Mouse (Mus musculus) heart, postnatal 0 days (tissue): ENCODE data around the gene Rap1gap2. TPM values are rescaled to one million over a fixed set of nuclear protein-coding genes. Genes with fewer than 3 reads are reported as not detected.

ENCODE experiments used
- ATAC-seq: fragments of 200-750 bp; cut with Nextera tagmentation; 2 replicates; pipeline ENCODE4 v1.8.0; 2017; ENCODE audit warnings: low read depth, moderate number of reproducible peaks, moderate library complexity; ENCODE audit not compliant: insufficient read depth
- DNase-seq: peaks from one replicate; pipeline ENCODE4 v3.0.0-alpha.2; 2016; ENCODE audit warnings: low spot score
- H3K27ac ChIP-seq: fragments of 300-500 bp; sonication (generic); 2 replicates; pipeline ENCODE4 v1.5.1; 2014; ENCODE audit warnings: low read depth, mild to moderate bottlenecking
- H3K27me3 ChIP-seq: fragments of 300-500 bp; sonication (generic); 2 replicates; pipeline ENCODE4 v1.6.1; 2014; ENCODE audit warnings: low read length, mixed read lengths; ENCODE audit not compliant: control insufficient read depth, insufficient read depth
- H3K36me3 ChIP-seq: fragments of 300-500 bp; sonication (generic); replicated peaks from 2 replicates; pipeline ENCODE4 v1.6.1; 2014; ENCODE audit warnings: low read length, mixed read lengths; ENCODE audit not compliant: control insufficient read depth, insufficient read depth
- H3K4me1 ChIP-seq: fragments of 300-500 bp; sonication (generic); 2 replicates; pipeline ENCODE4 v1.6.1; 2014; ENCODE audit warnings: antibody characterized with exemption; ENCODE audit not compliant: control insufficient read depth, insufficient read depth
- H3K4me2 ChIP-seq: fragments of 300-500 bp; sonication (generic); 2 replicates; pipeline ENCODE4 v1.6.1; 2014; ENCODE audit warnings: low read depth, mild to moderate bottlenecking, low read length, moderate library complexity
- H3K4me3 ChIP-seq: fragments of 300-500 bp; sonication (generic); 2 replicates; pipeline ENCODE4 v1.5.1; 2014; ENCODE audit warnings: low read depth, low read length
- H3K9ac ChIP-seq: fragments of 300-500 bp; sonication (generic); replicated peaks from 2 replicates; pipeline ENCODE4 v1.6.1; 2014; ENCODE audit warnings: low read depth, low read length, mixed read lengths
- H3K9me3 ChIP-seq: fragments of 300-500 bp; sonication (generic); replicated peaks from 2 replicates; pipeline ENCODE4 v1.6.1; 2016; ENCODE audit warnings: low read length; ENCODE audit not compliant: control insufficient read depth
- CTCF ChIP-seq: IDR thresholded peaks from 2 replicates; pipeline ENCODE4 v1.5.1; 2016; ENCODE audit warnings: antibody characterized with exemption, control low read depth, low read depth
- EP300 ChIP-seq: IDR thresholded peaks from 2 replicates; pipeline ENCODE4 v1.6.1; 2016; ENCODE audit warnings: antibody characterized with exemption, low read depth
- WGBS: fragments of 180-500 bp; shearing (Covaris S2); extraction: QIAGEN DNeasy Blood & Tissue Kit; methylation state at CpG from one replicate; pipeline ENCODE4 v1.1.7; 2014; 5-methylcytosine and 5-hydroxymethylcytosine counted together
- polyA plus RNA-seq: library from polyadenylated mRNA; unstranded; fragments of >200 nt; fragmentation: Nextera tagmentation; extraction: Ambion mirVana; gene quantifications from 2 replicates; pipeline ENCODE4 v1.2.1, GENCODE M21; 2015
- total RNA-seq: library from RNA; depleted of rRNA; stranded (reverse); fragments of >200 nt; gene quantifications from 2 replicates; pipeline ENCODE4 v1.2.3, GENCODE M21; 2014; ENCODE audit warnings: low replicate concordance

Gene Rap1gap2
- total and polyA plus RNA-seq, 2 experiments from 2014 or later: 5.6 to 16.5 TPM

GRCm38 (mm10) chr11:74483871-74484270 is 126.8 kb downstream of the Rap1gap2 start:
- no peak for ATAC-seq
- H3K9me3 ChIP-seq: no peaks in the 10 kb centered on the region
- WGBS: 64% methylated on average over 5 of the region's 5 CpGs
- H3K27me3 ChIP-seq: no peaks in the 10 kb centered on the region
- H3K36me3 ChIP-seq: no peaks in the 10 kb centered on the region
- no peak for DNase-seq
- H3K9ac ChIP-seq: no peak overlapping the region
- H3K27ac ChIP-seq: no peak overlapping the region
- no peak overlapping the region for H3K4me3 ChIP-seq
- no peak for TF ChIP-seq CTCF
- TF ChIP-seq EP300: no peak
- no peak overlapping the region for H3K4me2 ChIP-seq
- H3K4me1 ChIP-seq: peaks cover 4% of the 10 kb centered on the region; the same call in 1 of the 2 replicates

GRCm38 (mm10) chr11:74483153-74483817 is 127.4 kb downstream of the Rap1gap2 start:
- H3K4me1 ChIP-seq: peaks cover 4% of the 10 kb centered on the region; the same call in 1 of the 2 replicates
- no peak for ATAC-seq
- no peak overlapping the region for H3K9ac ChIP-seq
- WGBS: 67% methylated on average over 6 of the region's 6 CpGs
- DNase-seq: no peak
- no peaks in the 10 kb centered on the region for H3K9me3 ChIP-seq
- TF ChIP-seq CTCF: no peak
- no peak for TF ChIP-seq EP300
- no peaks in the 10 kb centered on the region for H3K27me3 ChIP-seq
- no peak overlapping the region for H3K27ac ChIP-seq
- no peak overlapping the region for H3K4me3 ChIP-seq
- H3K4me2 ChIP-seq: no peak overlapping the region
- no peaks in the 10 kb centered on the region for H3K36me3 ChIP-seq

- peak; percentile 74 for ATAC-seq
- no peaks in the 10 kb centered on the region for H3K27me3 ChIP-seq
- no peak overlapping the region for H3K4me2 ChIP-seq
- WGBS: 69% methylated on average over 5 of the region's 5 CpGs
- H3K9ac ChIP-seq: no peak overlapping the region
- H3K4me1 ChIP-seq: no peaks in the 10 kb centered on the region
- H3K9me3 ChIP-seq: no peaks in the 10 kb centered on the region
- TF ChIP-seq CTCF (peak; percentile 56), EP300 (no peak)
- DNase-seq: no peak
- no peaks in the 10 kb centered on the region for H3K36me3 ChIP-seq
- no peak overlapping the region for H3K27ac ChIP-seq
- H3K4me3 ChIP-seq: no peak overlapping the region
Measured at GRCm38 (mm10) chr11:74481797-74482196, 128.9 kb downstream of the Rap1gap2 start.

- no peak overlapping the region for H3K9ac ChIP-seq
- no peaks in the 10 kb centered on the region for H3K27me3 ChIP-seq
- H3K4me1 ChIP-seq: no peaks in the 10 kb centered on the region
- H3K4me2 ChIP-seq: no peak overlapping the region
- WGBS: 75% methylated on average over 5 of the region's 5 CpGs
- no peak overlapping the region for H3K4me3 ChIP-seq
- no peak overlapping the region for H3K27ac ChIP-seq
- ATAC-seq (no peak), DNase-seq (no peak)
- H3K9me3 ChIP-seq: no peaks in the 10 kb centered on the region
- TF ChIP-seq EP300 (no peak), CTCF (no peak)
- H3K36me3 ChIP-seq: no peaks in the 10 kb centered on the region
Measured at GRCm38 (mm10) chr11:74479715-74480289, 130.9 kb downstream of the Rap1gap2 start.

GRCm38 (mm10) chr11:74478877-74479276 is 131.8 kb downstream of the Rap1gap2 start:
- Histone ChIP-seq H3K27ac (no peak overlapping the region), H3K4me1 (no peaks in the 10 kb centered on the region), H3K36me3 (no peaks in the 10 kb centered on the region), H3K9ac (no peak overlapping the region), H3K4me3 (no peak overlapping the region), H3K4me2 (no peak overlapping the region), H3K9me3 (no peaks in the 10 kb centered on the region), H3K27me3 (no peaks in the 10 kb centered on the region)
- DNase-seq (no peak), ATAC-seq (no peak)
- WGBS: 89% methylated on average over 2 of the region's 2 CpGs
- TF ChIP-seq CTCF: no peak
- TF ChIP-seq EP300: no peak

GRCm38 (mm10) chr11:74472671-74473070 is 138.0 kb downstream of the Rap1gap2 start:
- H3K27ac ChIP-seq: no peak overlapping the region
- no peak overlapping the region for H3K4me2 ChIP-seq
- WGBS: 70% methylated on average over 10 of the region's 10 CpGs
- no peak for DNase-seq
- TF ChIP-seq EP300 (no peak), CTCF (no peak)
- H3K4me1 ChIP-seq: peaks cover 11% of the 10 kb centered on the region
- no peak overlapping the region for H3K9ac ChIP-seq
- H3K36me3 ChIP-seq: no peaks in the 10 kb centered on the region
- no peaks in the 10 kb centered on the region for H3K27me3 ChIP-seq
- ATAC-seq: no peak
- H3K9me3 ChIP-seq: no peaks in the 10 kb centered on the region
- no peak overlapping the region for H3K4me3 ChIP-seq
